Mouse (Mus musculus): Measurements from ENCODE around the gene Inka2.

The Inka2 gene

GRCm38 (mm10) chr3:105721681-105722201, 17.3 kb downstream of the Inka2 start:
- intact Hi-C loops (cut with DNase I) = no loop called here

- intact Hi-C loops (cut with DNase I) = no loop called here
These were observed 18.1 kb downstream of the Inka2 start for GRCm38 (mm10) chr3:105722510-105722909.

- intact Hi-C loops (cut with DNase I) = loop anchor here (5.0 kb wide), 2 partner anchors 39 to 171 kb away; partner anchors contain the start of gene Ddx20
These were observed 21.6 kb downstream of the Inka2 start for GRCm38 (mm10) chr3:105726037-105726436.

- intact Hi-C loops (cut with DNase I) = no loop called here
These were observed 28.0 kb downstream of the Inka2 start for GRCm38 (mm10) chr3:105732360-105732759.

GRCm38 (mm10) chr3:105733538-105733937, 29.1 kb downstream of the Inka2 start:
- intact Hi-C loops (cut with DNase I) = no loop called here

- intact Hi-C loops (cut with DNase I) = no loop called here
These were observed 30.9 kb downstream of the Inka2 start for GRCm38 (mm10) chr3:105735285-105735684.

- intact Hi-C loops (cut with DNase I) = no loop called here
These were observed 31.7 kb downstream of the Inka2 start for GRCm38 (mm10) chr3:105736148-105736547.

- intact Hi-C loops (cut with DNase I) = no loop called here
These were observed 32.7 kb downstream of the Inka2 start for GRCm38 (mm10) chr3:105737070-105737469.

- intact Hi-C loops (cut with DNase I) = no loop called here
These were observed 33.3 kb downstream of the Inka2 start for GRCm38 (mm10) chr3:105737666-105738065.

GRCm38 (mm10) chr3:105746542-105746941, 42.1 kb downstream of the Inka2 start:
- intact Hi-C loops (cut with DNase I) = no loop called here

GRCm38 (mm10) chr3:105750810-105751209, 46.4 kb downstream of the Inka2 start:
- intact Hi-C loops (cut with DNase I) = no loop called here

GRCm38 (mm10) chr3:105754184-105754583, 49.8 kb downstream of the Inka2 start:
- intact Hi-C loops (cut with DNase I) = no loop called here

- intact Hi-C loops (cut with DNase I) = no loop called here
These were observed 50.7 kb downstream of the Inka2 start for GRCm38 (mm10) chr3:105755123-105755522.

- intact Hi-C loops (cut with DNase I) = no loop called here
These were observed 52.1 kb downstream of the Inka2 start for GRCm38 (mm10) chr3:105756505-105756904.

- intact Hi-C loops (cut with DNase I) = no loop called here
These were observed 53.1 kb downstream of the Inka2 start for GRCm38 (mm10) chr3:105757323-105758083.

- intact Hi-C loops (cut with DNase I) = no loop called here
These were observed 53.7 kb downstream of the Inka2 start for GRCm38 (mm10) chr3:105758098-105758497.

GRCm38 (mm10) chr3:105758658-105759057, 54.3 kb downstream of the Inka2 start:
- intact Hi-C loops (cut with DNase I) = no loop called here

GRCm38 (mm10) chr3:105760063-105760462, 55.7 kb downstream of the Inka2 start:
- intact Hi-C loops (cut with DNase I) = no loop called here

GRCm38 (mm10) chr3:105763132-105763851, 58.9 kb downstream of the Inka2 start:
- intact Hi-C loops (cut with DNase I) = no loop called here

GRCm38 (mm10) chr3:105768529-105768928, 64.1 kb downstream of the Inka2 start:
- intact Hi-C loops (cut with DNase I) = no loop called here

- intact Hi-C loops (cut with DNase I) = no loop called here
These were observed 65.0 kb downstream of the Inka2 start for GRCm38 (mm10) chr3:105769380-105769779.

Data from adrenal gland (tissue).